Mouse (Mus musculus) embryonic facial prominence, embryonic 10.5 days (tissue): ENCODE measurements around the gene Tnpo3. TPM values are rescaled to one million over a fixed set of nuclear protein-coding genes. Genes with fewer than 3 reads are reported as not detected.

Source experiments
- DNase-seq: peaks from one replicate; pipeline ENCODE4 v3.0.0-alpha.2; 2017; ENCODE audit warnings: low spot score
- H3K27ac ChIP-seq: fragments of 300-500 bp; sonication (generic); replicated peaks from 2 replicates; pipeline ENCODE4 v1.5.1; 2016; ENCODE audit warnings: mild to moderate bottlenecking
- H3K27me3 ChIP-seq: fragments of 300-500 bp; sonication (generic); replicated peaks from 2 replicates; pipeline ENCODE4 v1.6.1; 2016; ENCODE audit warnings: low read depth, mild to moderate bottlenecking; ENCODE audit not compliant: poor library complexity, severe bottlenecking
- H3K36me3 ChIP-seq: fragments of 300-500 bp; sonication (generic); replicated peaks from 2 replicates; pipeline ENCODE4 v1.6.1; 2016; ENCODE audit warnings: mild to moderate bottlenecking, moderate library complexity
- H3K4me1 ChIP-seq: fragments of 300-500 bp; sonication (generic); 2 replicates; pipeline ENCODE4 v1.6.1; 2016
- H3K4me3 ChIP-seq: fragments of 300-500 bp; sonication (generic); 2 replicates; pipeline ENCODE4 v1.5.1; 2016; ENCODE audit warnings: mild to moderate bottlenecking, moderate library complexity
- H3K9me3 ChIP-seq: fragments of 300-500 bp; sonication (generic); 2 replicates; pipeline ENCODE4 v1.6.1; 2016; ENCODE audit warnings: mild to moderate bottlenecking
- WGBS: fragments of 180-500 bp; shearing (Covaris S2); methylation state at CpG from one replicate; pipeline ENCODE4 v1.1.7; 2016; 5-methylcytosine and 5-hydroxymethylcytosine counted together
- polyA plus RNA-seq: library from polyadenylated mRNA; unstranded; fragments of >200 nt; fragmentation: Nextera tagmentation; extraction: Ambion mirVana; gene quantifications from 2 replicates; pipeline ENCODE4 v1.2.1, GENCODE M21; 2016

Gene Tnpo3
- polyA plus RNA-seq, 1 experiment from 2014 or later: 125 TPM

DNA sequence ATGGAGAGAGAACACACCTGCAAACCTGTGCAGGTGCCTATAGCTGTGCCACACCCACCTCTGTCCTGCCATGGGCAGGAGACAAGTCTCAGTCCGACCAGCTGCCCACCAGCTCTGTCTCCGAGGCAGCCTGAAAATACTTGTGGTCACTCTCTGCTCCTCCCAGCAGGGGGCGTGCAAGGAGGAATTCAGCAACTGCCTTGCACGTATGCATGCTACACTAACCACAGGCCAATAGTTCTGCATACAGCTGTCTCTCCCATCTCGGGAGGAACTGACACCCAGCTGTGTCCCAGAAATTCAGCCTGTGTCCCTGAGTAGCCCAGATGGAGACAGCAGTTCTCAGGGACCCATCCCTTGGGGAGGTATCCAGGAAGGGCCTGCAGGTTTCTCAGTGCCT lies 92.5 kb downstream of the Tnpo3 start:
- peaks cover 50% of the 10 kb centered on the region for H3K27me3 ChIP-seq
- H3K36me3 ChIP-seq: no peaks in the 10 kb centered on the region
- peaks cover 29% of the 10 kb centered on the region for H3K4me1 ChIP-seq
- no peak overlapping the region for H3K27ac ChIP-seq
- H3K9me3 ChIP-seq: no peaks in the 10 kb centered on the region
- 10% methylated on average over 5 of the region's 5 CpGs for WGBS
- no peak overlapping the region for H3K4me3 ChIP-seq
- peak; percentile 81 for DNase-seq

DNA sequence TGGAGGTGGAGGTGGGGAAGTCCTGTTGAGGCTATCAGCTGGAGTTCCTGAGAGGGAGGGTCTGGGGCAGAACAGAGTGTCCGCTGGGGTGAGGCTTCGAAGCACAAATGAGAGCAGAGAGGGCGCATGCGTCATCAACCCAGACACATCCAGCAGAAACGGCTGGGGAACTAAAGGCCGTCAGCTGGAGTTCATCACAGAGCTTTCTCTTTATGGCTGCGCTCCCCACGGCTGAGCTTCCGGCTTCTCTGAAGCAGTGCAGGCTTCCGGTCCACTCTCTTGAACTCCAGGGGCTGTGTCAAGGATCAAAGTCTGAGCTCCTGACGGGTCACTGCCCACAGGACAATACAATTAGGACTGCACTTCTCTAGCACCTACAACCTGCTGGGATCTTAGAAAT lies 96.4 kb downstream of the Tnpo3 start:
- no peaks in the 10 kb centered on the region for H3K9me3 ChIP-seq
- peak overlapping the region; percentile 42 for H3K4me3 ChIP-seq
- peak; percentile 86 for DNase-seq
- H3K27ac ChIP-seq: peak overlapping the region; percentile 83
- H3K36me3 ChIP-seq: no peaks in the 10 kb centered on the region
- H3K27me3 ChIP-seq: peaks cover 71% of the 10 kb centered on the region
- H3K4me1 ChIP-seq: peaks cover 62% of the 10 kb centered on the region
- WGBS: under 1% methylated on average over 11 of the region's 11 CpGs

DNA sequence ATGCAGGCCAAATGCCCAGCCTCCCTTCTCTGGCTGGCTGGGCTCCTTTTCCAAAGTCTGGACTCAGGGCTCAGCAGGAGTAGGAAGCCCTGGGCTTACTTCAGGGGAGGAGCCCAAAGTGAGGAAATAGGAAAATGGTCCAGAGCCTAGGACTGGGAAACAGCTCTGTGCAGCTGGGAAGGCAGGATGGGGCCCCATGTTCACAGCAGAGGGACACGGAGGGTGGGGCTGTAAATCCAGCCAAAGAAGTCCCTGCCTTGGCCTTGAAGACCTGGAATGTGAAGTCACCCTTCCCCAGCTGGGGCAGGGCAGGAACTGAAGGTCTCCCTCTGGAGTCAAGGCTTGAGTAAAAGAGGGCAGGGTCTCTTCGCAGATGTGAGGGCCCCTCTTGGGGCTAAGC lies 100.6 kb downstream of the Tnpo3 start:
- Histone ChIP-seq H3K4me1 (peaks cover 83% of the 10 kb centered on the region), H3K27ac (peak overlapping the region; percentile 55), H3K9me3 (no peaks in the 10 kb centered on the region), H3K36me3 (peaks cover 4% of the 10 kb centered on the region; the same call in 1 of the 2 replicates), H3K4me3 (no peak overlapping the region), H3K27me3 (peaks cover 71% of the 10 kb centered on the region)
- DNase-seq: no peak
- 44% methylated on average over 2 of the region's 2 CpGs for WGBS

DNA sequence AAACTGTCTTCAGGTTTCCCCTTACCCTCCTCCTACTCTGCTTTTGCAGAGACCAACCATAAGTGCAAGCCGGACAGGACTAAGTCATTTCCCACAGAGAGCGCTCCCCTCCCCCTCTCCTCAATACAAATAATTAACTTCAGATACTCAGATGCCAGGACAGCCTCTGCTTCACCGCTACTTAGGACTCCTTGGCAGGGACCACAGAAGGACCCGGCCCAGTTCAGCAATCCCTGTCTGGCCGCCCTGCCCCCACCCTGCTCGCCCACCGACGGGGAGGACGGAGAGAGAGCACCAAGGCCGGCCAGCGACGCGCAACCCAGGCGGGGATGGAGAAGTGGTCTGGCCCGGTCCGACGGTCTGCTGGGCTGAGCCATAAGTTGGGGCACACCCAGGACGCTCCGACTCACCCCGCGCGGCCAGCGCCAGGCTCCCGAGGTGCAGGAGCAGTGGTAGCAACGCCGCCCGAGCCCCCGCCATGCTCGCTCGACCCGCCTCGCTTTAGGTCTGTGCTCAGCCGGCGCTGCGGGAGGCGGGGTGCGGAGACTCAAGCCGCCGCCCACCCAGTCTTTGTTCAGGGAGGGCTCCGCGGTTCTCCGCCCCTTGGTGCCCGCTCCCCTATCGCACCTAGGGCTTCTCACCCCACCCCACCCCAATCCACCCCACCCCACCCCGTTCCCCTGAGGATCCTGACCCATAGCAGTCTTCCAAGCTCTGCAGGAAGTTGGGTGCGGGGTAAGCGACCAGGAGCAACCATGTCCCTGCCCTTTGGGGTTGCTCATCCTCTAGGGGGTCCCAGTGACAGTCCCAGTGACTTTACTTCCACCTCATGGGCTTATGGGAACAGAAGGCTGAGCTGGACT lies 102.0 kb downstream of the Tnpo3 start, which contains the start of gene Kcp:
Gene Kcp, minus strand, starts transcription at position 506 of the 863 bp plus-strand sequence.
- H3K27me3 ChIP-seq: peaks cover 78% of the 10 kb centered on the region
- H3K4me1 ChIP-seq: peaks cover 69% of the 10 kb centered on the region
- H3K36me3 ChIP-seq: peaks cover 8% of the 10 kb centered on the region; the same call in 1 of the 2 replicates
- 2% methylated on average over 47 of the region's 47 CpGs for WGBS
- no peaks in the 10 kb centered on the region for H3K9me3 ChIP-seq
- H3K4me3 ChIP-seq: peak within 1 kb of the TSS; percentile 68
- peak; percentile 73 for DNase-seq
- peak within 1 kb of the TSS; percentile 90 for H3K27ac ChIP-seq

DNA sequence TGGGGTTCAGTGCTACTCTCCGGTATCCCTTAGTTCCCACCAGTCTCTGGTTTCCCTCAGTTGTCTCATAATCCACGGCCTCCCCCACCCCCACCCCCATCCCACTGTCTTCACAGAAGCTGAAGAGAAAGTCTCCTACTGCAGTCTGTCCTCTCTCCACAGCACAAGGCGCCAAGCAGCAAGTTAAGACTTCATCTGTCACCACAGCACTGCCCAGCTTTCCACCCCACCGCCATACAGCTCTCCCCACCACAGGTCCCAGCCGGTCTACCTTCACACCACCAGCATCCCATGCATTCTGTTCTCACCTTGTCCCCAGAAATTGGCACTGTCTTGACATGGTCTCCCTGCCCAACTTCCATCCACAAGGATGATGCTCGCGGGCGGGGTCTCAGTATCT lies 102.9 kb downstream of the Tnpo3 start:
- H3K4me1 ChIP-seq: peaks cover 62% of the 10 kb centered on the region
- H3K27ac ChIP-seq: peak overlapping the region; percentile 90
- H3K4me3 ChIP-seq: peak overlapping the region; percentile 68
- peaks cover 72% of the 10 kb centered on the region for H3K27me3 ChIP-seq
- no peak for DNase-seq
- H3K9me3 ChIP-seq: no peaks in the 10 kb centered on the region
- H3K36me3 ChIP-seq: peaks cover 13% of the 10 kb centered on the region; the same call in 1 of the 2 replicates
- 22% methylated on average over 8 of the region's 8 CpGs for WGBS

DNA sequence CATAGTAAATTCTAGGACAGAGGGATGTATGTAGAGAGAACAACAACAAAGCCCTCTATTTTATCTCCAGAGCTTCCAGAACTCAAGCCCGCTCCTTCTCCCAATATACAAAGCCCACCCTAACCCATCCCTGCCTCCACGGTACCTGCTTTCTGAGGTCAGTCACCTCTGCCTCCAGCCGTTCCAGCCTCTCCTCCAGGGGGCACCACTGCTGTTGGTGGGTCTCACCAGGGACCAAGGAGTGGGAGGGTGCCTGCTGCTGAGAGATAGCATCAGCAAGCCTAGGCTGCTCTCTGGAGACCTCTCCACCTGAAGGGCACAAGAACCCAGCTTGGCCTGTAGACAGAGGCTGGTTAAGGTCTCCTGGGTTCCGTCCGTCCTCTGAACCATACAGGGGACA lies 104.2 kb downstream of the Tnpo3 start:
- 86% methylated on average over 5 of the region's 5 CpGs for WGBS
- Histone ChIP-seq H3K4me1 (peaks cover 53% of the 10 kb centered on the region), H3K27ac (no peak overlapping the region), H3K27me3 (peaks cover 71% of the 10 kb centered on the region), H3K9me3 (no peaks in the 10 kb centered on the region), H3K36me3 (peaks cover 20% of the 10 kb centered on the region; the same call in 1 of the 2 replicates), H3K4me3 (no peak overlapping the region)
- no peak for DNase-seq

DNA sequence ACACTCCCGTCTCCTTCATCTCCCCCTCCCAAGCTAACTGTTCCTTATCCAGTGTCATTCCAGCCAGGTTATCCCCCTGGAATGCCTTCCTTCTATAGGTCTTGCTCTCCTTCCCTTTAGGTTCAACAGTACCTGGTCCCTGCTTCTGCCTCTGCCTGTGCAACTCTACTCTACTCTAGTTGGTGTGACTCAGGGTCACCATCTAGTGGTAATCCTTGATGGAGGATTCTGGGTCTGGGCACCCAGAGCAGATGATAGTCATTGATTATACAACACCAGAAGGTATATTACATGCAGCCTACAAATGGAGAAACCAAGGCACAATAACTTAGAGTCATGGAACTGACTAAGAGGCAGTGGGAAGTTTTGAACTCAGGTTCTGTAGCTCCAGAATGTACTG lies 108.1 kb downstream of the Tnpo3 start:
- no peak for DNase-seq
- 90% methylated on average over 1 of the region's 1 CpGs for WGBS
- peaks cover 16% of the 10 kb centered on the region for H3K4me1 ChIP-seq
- H3K27me3 ChIP-seq: peaks cover 59% of the 10 kb centered on the region
- no peak overlapping the region for H3K4me3 ChIP-seq
- no peaks in the 10 kb centered on the region for H3K9me3 ChIP-seq
- H3K27ac ChIP-seq: no peak overlapping the region
- H3K36me3 ChIP-seq: peaks cover 43% of the 10 kb centered on the region; the same call in 1 of the 2 replicates

DNA sequence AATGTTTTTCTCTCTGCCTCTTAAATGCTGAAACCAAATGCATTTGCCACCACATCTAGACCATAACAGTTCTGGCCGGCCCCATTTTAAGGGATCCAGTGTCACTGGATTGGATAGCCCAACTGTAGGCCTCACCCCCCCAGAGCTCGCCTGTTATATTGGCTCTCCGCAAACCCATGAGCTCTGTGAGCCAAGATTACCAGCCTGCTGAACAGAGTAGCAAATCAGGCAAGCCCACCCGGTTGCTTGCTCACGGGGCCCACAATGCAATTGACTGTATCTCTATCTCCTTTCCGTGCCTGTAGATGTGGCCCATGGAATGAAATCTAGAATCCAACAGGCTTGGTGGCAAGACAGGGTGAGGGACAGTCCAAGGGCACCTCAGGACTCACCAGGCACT lies 108.9 kb downstream of the Tnpo3 start:
- H3K4me3 ChIP-seq: no peak overlapping the region
- no peaks in the 10 kb centered on the region for H3K9me3 ChIP-seq
- H3K27ac ChIP-seq: no peak overlapping the region
- no peak for DNase-seq
- 89% methylated on average over 6 of the region's 6 CpGs for WGBS
- peaks cover 17% of the 10 kb centered on the region for H3K4me1 ChIP-seq
- peaks cover 51% of the 10 kb centered on the region; the same call in 1 of the 2 replicates for H3K36me3 ChIP-seq
- H3K27me3 ChIP-seq: peaks cover 59% of the 10 kb centered on the region

DNA sequence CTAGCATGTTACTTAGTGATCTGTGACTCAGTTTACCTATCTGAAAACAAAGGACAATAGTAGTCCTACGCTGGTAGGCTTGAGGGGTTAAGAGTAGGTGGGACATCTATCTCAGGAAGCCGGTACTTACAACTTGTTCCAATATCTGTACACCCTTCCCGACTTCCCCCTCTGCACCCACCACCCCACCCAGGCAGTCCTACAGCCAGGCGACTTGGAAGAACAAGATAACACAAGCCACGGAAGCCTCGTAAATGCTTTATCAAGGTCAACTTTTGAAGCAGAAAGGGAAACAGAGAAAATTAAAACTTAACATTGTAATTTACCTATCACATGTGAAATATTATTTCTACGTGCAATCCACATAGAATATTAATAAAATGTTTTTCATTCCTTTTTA lies 109.5 kb downstream of the Tnpo3 start:
- Histone ChIP-seq H3K4me3 (no peak overlapping the region), H3K27me3 (peaks cover 59% of the 10 kb centered on the region), H3K36me3 (peaks cover 51% of the 10 kb centered on the region; the same call in 1 of the 2 replicates), H3K27ac (no peak overlapping the region), H3K9me3 (no peaks in the 10 kb centered on the region), H3K4me1 (peaks cover 15% of the 10 kb centered on the region)
- WGBS: 95% methylated on average over 7 of the region's 7 CpGs
- no peak for DNase-seq

DNA sequence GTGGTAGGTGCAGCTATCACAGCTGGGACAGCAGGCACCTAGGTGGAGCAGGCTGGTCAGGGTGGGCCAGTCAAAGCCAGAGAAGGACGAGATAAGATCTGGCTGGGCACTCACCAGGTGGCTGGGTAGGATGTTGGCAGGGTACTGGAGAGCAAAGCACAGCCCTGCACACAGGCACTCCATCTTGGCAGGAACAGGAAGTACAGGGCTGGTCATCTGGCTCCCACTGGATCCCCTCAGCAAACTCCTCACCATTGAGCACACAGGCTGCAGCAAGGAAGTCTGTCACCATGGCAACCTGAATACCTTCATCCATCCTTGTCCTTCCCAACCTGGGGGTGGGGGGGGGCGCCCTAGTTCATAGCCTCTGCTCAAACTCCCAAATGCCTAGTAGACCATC lies 111.9 kb downstream of the Tnpo3 start:
- no peak for DNase-seq
- H3K27me3 ChIP-seq: peaks cover 57% of the 10 kb centered on the region
- 41% methylated on average over 2 of the region's 2 CpGs for WGBS
- peaks cover 43% of the 10 kb centered on the region; the same call in 1 of the 2 replicates for H3K36me3 ChIP-seq
- no peak overlapping the region for H3K27ac ChIP-seq
- H3K4me3 ChIP-seq: no peak overlapping the region
- H3K9me3 ChIP-seq: no peaks in the 10 kb centered on the region
- H3K4me1 ChIP-seq: peaks cover 11% of the 10 kb centered on the region

DNA sequence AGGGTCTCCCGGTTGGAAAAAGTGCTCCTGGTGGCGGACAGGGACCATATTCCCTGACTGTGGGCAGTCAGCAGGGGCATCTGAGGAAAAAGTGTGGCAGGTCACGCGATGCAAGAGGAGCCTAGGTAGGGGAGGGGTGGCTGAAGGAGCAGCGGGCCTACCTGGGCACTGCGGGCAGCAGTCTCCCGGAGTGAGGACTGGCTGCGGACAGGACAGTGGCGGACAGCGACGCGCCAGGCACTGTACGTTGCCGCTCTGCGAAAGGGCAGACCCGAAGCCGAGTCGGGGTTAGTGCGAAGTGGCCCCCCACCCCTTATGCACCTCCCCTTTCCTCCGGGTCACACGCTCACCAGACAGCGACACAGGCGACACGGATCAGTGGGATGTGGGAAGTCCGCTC lies 113.4 kb downstream of the Tnpo3 start:
- no peak for DNase-seq
- H3K4me1 ChIP-seq: peaks cover 11% of the 10 kb centered on the region
- H3K27ac ChIP-seq: no peak overlapping the region
- H3K36me3 ChIP-seq: peaks cover 50% of the 10 kb centered on the region; the same call in 1 of the 2 replicates
- H3K27me3 ChIP-seq: peaks cover 68% of the 10 kb centered on the region
- WGBS: 12% methylated on average over 25 of the region's 25 CpGs
- peak overlapping the region; percentile 29 for H3K4me3 ChIP-seq
- no peaks in the 10 kb centered on the region for H3K9me3 ChIP-seq

DNA sequence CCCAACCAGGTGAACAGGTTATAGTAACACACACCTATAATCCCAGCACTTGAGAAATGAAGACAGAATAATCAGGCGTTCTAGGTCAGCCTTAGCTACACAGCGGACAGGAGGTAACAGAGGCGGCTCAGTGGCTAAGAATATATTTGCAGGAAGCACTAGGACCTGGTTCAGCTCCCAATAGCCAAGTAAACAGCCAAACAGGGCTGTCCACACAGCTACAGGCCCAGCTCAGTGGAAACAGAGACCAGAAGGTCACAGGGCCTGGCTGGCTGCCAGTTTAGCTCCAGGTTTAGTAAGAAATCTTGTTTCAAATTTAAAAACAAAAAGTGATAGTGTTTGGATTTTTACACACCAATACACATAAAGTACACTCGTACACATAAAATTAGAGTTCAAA lies 115.6 kb downstream of the Tnpo3 start:
- peaks cover 75% of the 10 kb centered on the region for H3K27me3 ChIP-seq
- WGBS: 87% methylated on average over 4 of the region's 4 CpGs

More for the DNA sequence above, 115.6 kb downstream of the Tnpo3 start:
- peaks cover 42% of the 10 kb centered on the region; the same call in 1 of the 2 replicates for H3K36me3 ChIP-seq
- no peak overlapping the region for H3K27ac ChIP-seq
- H3K4me3 ChIP-seq: no peak overlapping the region
- no peaks in the 10 kb centered on the region for H3K9me3 ChIP-seq
- H3K4me1 ChIP-seq: peaks cover 11% of the 10 kb centered on the region
- DNase-seq: no peak
